Comparison of ENCODE assay signal across 8 mouse cellular contexts in the genomic region with DNA sequence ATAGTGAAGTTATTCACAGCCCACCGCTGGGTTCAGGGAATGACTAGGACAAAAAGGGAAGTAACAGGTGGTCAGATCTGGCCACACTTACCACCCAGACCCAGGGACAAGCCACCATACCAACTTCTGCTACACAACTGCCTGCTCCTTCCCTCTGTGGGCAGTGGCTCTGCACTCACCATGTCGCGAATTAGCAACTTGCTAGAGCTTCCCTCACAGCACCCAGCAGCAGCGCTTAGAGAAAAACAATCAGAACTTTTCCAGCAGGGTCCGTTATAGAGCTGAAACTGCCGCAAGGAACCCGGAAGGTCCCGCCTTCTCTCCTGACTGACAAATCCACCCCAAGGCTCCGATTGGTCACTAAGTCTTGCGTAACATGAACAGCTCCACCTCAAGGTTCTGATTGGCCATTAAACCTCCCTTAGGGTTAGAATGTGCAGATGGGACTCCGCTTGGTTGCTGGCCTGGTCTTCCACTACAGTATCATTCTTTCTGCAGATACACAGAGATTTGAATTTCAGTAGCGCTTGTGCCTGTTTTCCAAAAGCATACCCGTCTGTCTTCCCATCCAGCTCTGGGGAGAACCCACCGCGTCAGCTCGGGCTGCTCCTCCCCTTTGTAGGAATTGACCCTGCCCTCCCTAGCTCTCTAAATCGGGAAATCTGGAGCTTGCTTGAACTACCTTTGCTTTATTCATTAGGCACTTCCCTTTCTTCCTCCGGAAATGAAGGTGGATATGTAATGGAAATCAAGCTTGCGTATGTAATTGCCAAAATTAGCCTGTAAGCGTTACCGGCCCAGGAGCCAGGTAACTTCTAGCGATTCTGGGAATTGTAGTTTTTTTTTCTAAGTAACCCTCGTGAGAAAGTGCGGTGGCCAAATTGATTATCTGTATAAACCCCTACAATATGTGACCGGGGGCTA. TPM values are rescaled to one million over a fixed set of nuclear protein-coding genes. Genes with fewer than 3 reads are reported as not detected.
A peak's percentile ranks its signal among the peaks of the same experiment; 100 is the strongest.
DNase-seq lines count a peak whose midpoint lies in the region; ATAC-seq lines count a peak whose summit lies in the region.

A gene (minus strand): TSS at position 332 of the 924 bp plus-strand sequence.

- no peaks in the 10 kb centered on the region for H3K4me1 ChIP-seq in lung, embryonic 16.5 days (replicated peaks; ENCODE audit: control insufficient read depth, insufficient read depth, low read length)

- no peaks in the 10 kb centered on the region for H3K36me3 ChIP-seq in lung, embryonic 16.5 days (ENCODE audit: control insufficient read depth, insufficient read depth, low read length)

- peak within 1 kb of the TSS; percentile 70 for H3K4me2 ChIP-seq in lung, embryonic 16.5 days (ENCODE audit: low read depth, low read length)

- DNase-seq in MEL-GATA-1-ER (ENCODE audit: extremely low read depth, low read depth) = peak; percentile 71
- DNase-seq in cerebellum, adult 8-10 months = peak; percentile 79
- DNase-seq in forelimb bud, embryonic 11.5 days (ENCODE audit: low read depth, low spot score) = peak; percentile 91
- peak; percentile 72 for DNase-seq in layer of hippocampus, adult 9-10 months (ENCODE audit: low spot score)
- peak; percentile 42 for DNase-seq in ovary, postnatal 10 days (ENCODE audit: low spot score)
- DNase-seq in thymus, postnatal 10 days (ENCODE audit: low spot score in 2 of 2) = peak; percentile 74 to 76

- H3K27me3 ChIP-seq in lung, embryonic 16.5 days (ENCODE audit: control insufficient read depth, insufficient read depth, low read depth, low read length) = no peaks in the 10 kb centered on the region

- peak within 1 kb of the TSS; percentile 72 for H3K4me3 ChIP-seq in lung, embryonic 16.5 days (ENCODE audit: low read length)

- under 1% methylated on average over 25 of the region's 25 CpGs for WGBS in lung, embryonic 16.5 days

- H3K9ac ChIP-seq in lung, embryonic 16.5 days (ENCODE audit: low read length) = peak within 1 kb of the TSS; percentile 72

- peak within 1 kb of the TSS; percentile 86 for H3K27ac ChIP-seq in lung, embryonic 16.5 days (ENCODE audit: low read length)

- H3K9me3 ChIP-seq in lung, embryonic 16.5 days (ENCODE audit: control insufficient read depth, low read length) = no peaks in the 10 kb centered on the region

- peak; percentile 97 to 98 for ATAC-seq in hematopoietic stem cell, adult 5-6 weeks (replicated peaks in 1 of 2; ENCODE audit: insufficient read depth in 1 of 2, low FRiP score in 2 of 2, low TSS enrichment in 1 of 2, low read depth in 1 of 2, poor library complexity in 2 of 2, severe bottlenecking in 2 of 2)
- peak; percentile 100 for ATAC-seq in lung, embryonic 16.5 days (ENCODE audit: low read depth)

RNA-seq across cellular contexts. Expression of the gene that starts here (rescaled TPM):
- total RNA-seq in hematopoietic stem cell, adult 5-6 weeks (2017) = 35.4 and 45.7 TPM in 2 replicates
- 13.3 and 14.4 TPM in 2 replicates for polyA plus RNA-seq in lung, embryonic 16.5 days (2015; fragmentation: Nextera tagmentation; extraction: Ambion mirVana)

Comparison
In these comparisons a context has a peak if more than half of its experiments do, and no peak if none do; other contexts are left out.
1. Peak in every context shown above with its lines: DNase-seq, ATAC-seq, H3K4me3 ChIP-seq and H3K27ac ChIP-seq.